Mouse (Mus musculus): ENCODE measurements around the gene Lrrc2.

GRCm38 (mm10) chr9:111026791-111027190, 75.4 kb downstream of the Lrrc2 start:
- TF ChIP-seq CTCF (IDR thresholded peaks at IDR 0.05 in 2 of 3, conservative IDR thresholded peaks at IDR 0.05 in 1 of 3; ENCODE audit: control insufficient read depth in 1 of 3, insufficient read depth in 1 of 3, low read depth in 2 of 3, low read length in 3 of 3, poor library complexity in 1 of 3, severe bottlenecking in 1 of 3) (no peak), RAD21 (IDR thresholded peaks at IDR 0.05; ENCODE audit: low read depth, low read length) (no peak), POLR2AphosphoS2 (IDR thresholded peaks at IDR 0.05; ENCODE audit: low read length) (no peak), ZC3H11A (IDR thresholded peaks at IDR 0.05; ENCODE audit: low read depth, low read length) (no peak), MXI1 (IDR thresholded peaks at IDR 0.05; ENCODE audit: low read depth, low read length) (no peak), POLR2A (IDR thresholded peaks at IDR 0.05; ENCODE audit: control insufficient read depth in 1 of 2, insufficient read depth in 1 of 2, low read depth in 1 of 2, low read length in 2 of 2, poor library complexity in 1 of 2) (no peak), RCOR1 (IDR thresholded peaks at IDR 0.05; ENCODE audit: low read depth, low read length) (no peak), NELFE (IDR thresholded peaks at IDR 0.05; ENCODE audit: low read depth, low read length) (no peak), HCFC1 (IDR thresholded peaks at IDR 0.05; ENCODE audit: low read depth, low read length) (no peak), EP300 (IDR thresholded peaks at IDR 0.05; ENCODE audit: low read depth in 1 of 2, low read length in 2 of 2) (peak; percentile 18 to 20; a peak in 2 of 4 replicates), TBP (IDR thresholded peaks at IDR 0.05; ENCODE audit: low read depth, low read length) (no peak)

Data from MEL (cell line).